Mouse (Mus musculus) liver, postnatal 0 days (tissue): ENCODE measurements around the gene Pla2g4b.

Experiments
- CTCF ChIP-seq: sonication (generic); IDR thresholded peaks from 2 replicates; pipeline ENCODE4 v1.5.1; 2016; ENCODE audit warnings: antibody characterized with exemption, low read depth
- EP300 ChIP-seq: IDR thresholded peaks from 2 replicates; pipeline ENCODE4 v1.6.1; 2016; ENCODE audit warnings: antibody characterized with exemption, low read depth, mild to moderate bottlenecking

DNA sequence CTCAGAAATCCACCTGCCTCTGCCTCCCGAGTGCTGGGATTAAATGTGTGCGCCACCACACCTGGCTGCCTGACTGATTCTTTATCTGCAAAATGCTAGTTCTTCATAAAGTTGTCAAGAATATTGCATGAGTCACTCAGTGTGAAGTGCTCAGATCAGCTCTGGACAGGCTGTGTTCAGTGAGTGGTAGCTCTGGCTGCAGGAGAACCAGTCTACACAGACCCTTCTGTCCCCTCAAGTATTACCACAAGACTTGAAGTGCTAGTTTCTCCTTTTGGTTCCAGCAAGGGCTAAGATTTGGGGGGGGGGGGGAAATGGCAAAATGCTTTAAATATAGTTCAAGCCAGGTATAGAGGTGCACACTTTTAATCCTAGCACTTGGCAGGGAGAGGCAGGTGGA lies 45.8 kb upstream of the Pla2g4b start:
- TF ChIP-seq CTCF (no peak), EP300 (no peak)
